Mouse (Mus musculus) G1E (cell line): ENCODE data around the gene 1700086D15Rik. TPM values are rescaled to one million over a fixed set of nuclear protein-coding genes. Genes with fewer than 3 reads are reported as not detected.
A peak's percentile ranks its signal among the peaks of the same experiment; 100 is the strongest.

Experiments used
- ATAC-seq: 2 replicates; pipeline ENCODE4 v1.8.0; 2016; ENCODE audit warnings: mild to moderate bottlenecking; ENCODE audit not compliant: insufficient number of reproducible peaks, poor library complexity, low FRiP score, severe bottlenecking; ENCODE audit errors: extremely low read depth
- DNase-seq: peaks from one replicate; pipeline ENCODE4 v3.0.0; 2012; ENCODE audit warnings: low spot score
- H3K27me3 ChIP-seq: 2 replicates; pipeline ENCODE4 v1.6.1; 2012; ENCODE audit warnings: mild to moderate bottlenecking, low read length, inconsistent platforms; ENCODE audit not compliant: insufficient read depth
- H3K36me3 ChIP-seq: replicated peaks from 2 replicates; pipeline ENCODE3; 2012; ENCODE audit warnings: mild to moderate bottlenecking, inconsistent platforms
- H3K4me1 ChIP-seq: 2 replicates; pipeline ENCODE4 v1.6.1; 2012; ENCODE audit warnings: low read depth, low read length, inconsistent platforms, mixed read lengths; ENCODE audit not compliant: insufficient read depth
- H3K4me3 ChIP-seq: 2 replicates; pipeline ENCODE4 v1.5.1; 2012; ENCODE audit warnings: low read depth, mild to moderate bottlenecking, inconsistent platforms, low read length, moderate library complexity, mixed read lengths
- H3K9me3 ChIP-seq: replicated peaks from 2 replicates; pipeline ENCODE4 v1.6.1; 2012; ENCODE audit warnings: inconsistent platforms
- CTCF ChIP-seq: IDR thresholded peaks from 2 replicates; pipeline ENCODE4 v1.5.1; 2012; ENCODE audit warnings: low read depth, low read length, inconsistent platforms, mixed read lengths
- GATA1 ChIP-seq: IDR thresholded peaks from 2 replicates; pipeline ENCODE4 v1.6.1; 2012; ENCODE audit warnings: borderline replicate concordance, low read length, inconsistent platforms, mixed read lengths
- GATA2 ChIP-seq: IDR thresholded peaks from 2 replicates; pipeline ENCODE4 v1.6.1; 2012; ENCODE audit warnings: low read depth, low read length, inconsistent platforms, borderline replicate concordance
- POLR2AphosphoS5 ChIP-seq: IDR thresholded peaks from 2 replicates; pipeline ENCODE4 v1.6.1; 2012; ENCODE audit warnings: low read depth, low read length, inconsistent platforms; ENCODE audit not compliant: insufficient replicate concordance
- TAL1 ChIP-seq: conservative IDR thresholded peaks from 2 replicates; pipeline ENCODE4 v1.6.1; 2012; ENCODE audit warnings: low read depth, low read length, inconsistent platforms, mixed read lengths
- polyA plus RNA-seq: library from polyadenylated mRNA; stranded (reverse); fragments of >175 nt; gene quantifications from 2 replicates; pipeline ENCODE4 v1.2.3, GENCODE M21; 2012
- total RNA-seq, 2 experiments: library from RNA; stranded (forward) in 1 of 2; stranded (reverse) in 1 of 2; fragments of 200-1000 nt in 1 of 2; fragments of >200 nt in 1 of 2; fragmentation: Nextera tagmentation in 1 of 2; gene quantifications; 2 replicates each; pipeline ENCODE4 v1.2.3; 2014 to 2017

1700086D15Rik gene
- total and polyA plus RNA-seq, 3 experiments, result 0.11 TPM; not detected in 2

- Histone ChIP-seq H3K4me3 (no peak overlapping the region), H3K4me1 (no peaks in the 10 kb centered on the region), H3K27me3 (no peaks in the 10 kb centered on the region), H3K9me3 (no peaks in the 10 kb centered on the region), H3K36me3 (no peaks in the 10 kb centered on the region)
- ATAC-seq, result no peak
- DNase-seq, result no peak
- TF ChIP-seq POLR2AphosphoS5 (no peak), CTCF (no peak)
Observed at GRCm38 (mm10) chr11:65139030-65139429, 20.7 kb downstream of the 1700086D15Rik start.

GRCm38 (mm10) chr11:65137145-65137652, 22.5 kb downstream of the 1700086D15Rik start:
- DNase-seq (no peak), ATAC-seq (no peak)
- TF ChIP-seq GATA1 (no peak), GATA2 (no peak), POLR2AphosphoS5 (no peak), TAL1 (no peak), CTCF (no peak)
- Histone ChIP-seq H3K9me3 (no peaks in the 10 kb centered on the region), H3K27me3 (no peaks in the 10 kb centered on the region), H3K4me3 (no peak overlapping the region), H3K4me1 (no peaks in the 10 kb centered on the region), H3K36me3 (no peaks in the 10 kb centered on the region)

- H3K27me3 ChIP-seq, result no peaks in the 10 kb centered on the region
- no peak for ATAC-seq
- no peaks in the 10 kb centered on the region for H3K9me3 ChIP-seq
- no peak overlapping the region for H3K4me3 ChIP-seq
- no peak for TF ChIP-seq POLR2AphosphoS5
- TF ChIP-seq TAL1, result no peak
- TF ChIP-seq CTCF, result no peak
- no peak for TF ChIP-seq GATA2
- no peak for TF ChIP-seq GATA1
- H3K4me1 ChIP-seq, result no peaks in the 10 kb centered on the region
- H3K36me3 ChIP-seq, result no peaks in the 10 kb centered on the region
- DNase-seq, result no peak
Observed at GRCm38 (mm10) chr11:65135251-65135739, 24.4 kb downstream of the 1700086D15Rik start.

GRCm38 (mm10) chr11:65133661-65134060, 26.0 kb downstream of the 1700086D15Rik start:
- no peaks in the 10 kb centered on the region for H3K27me3 ChIP-seq
- no peak for ATAC-seq
- no peaks in the 10 kb centered on the region for H3K36me3 ChIP-seq
- TF ChIP-seq CTCF, result no peak
- no peak for TF ChIP-seq GATA1
- no peak for TF ChIP-seq TAL1
- no peak for TF ChIP-seq GATA2
- no peak for TF ChIP-seq POLR2AphosphoS5
- H3K4me1 ChIP-seq, result no peaks in the 10 kb centered on the region
- H3K9me3 ChIP-seq, result no peaks in the 10 kb centered on the region
- DNase-seq, result no peak
- no peak overlapping the region for H3K4me3 ChIP-seq

- TF ChIP-seq CTCF (peak; percentile 5; the same call in 1 of the 2 replicates), TAL1 (no peak)
- no peak for DNase-seq
- ATAC-seq, result no peak
Observed at GRCm38 (mm10) chr11:65129110-65129509, 30.6 kb downstream of the 1700086D15Rik start.

GRCm38 (mm10) chr11:65128666-65129065, 31.0 kb downstream of the 1700086D15Rik start:
- H3K4me1 ChIP-seq, result peaks cover 3% of the 10 kb centered on the region; the same call in 1 of the 2 replicates
- H3K27me3 ChIP-seq, result no peaks in the 10 kb centered on the region
- no peak for TF ChIP-seq CTCF
- H3K36me3 ChIP-seq, result no peaks in the 10 kb centered on the region
- H3K4me3 ChIP-seq, result no peak overlapping the region
- no peak for ATAC-seq
- H3K9me3 ChIP-seq, result no peaks in the 10 kb centered on the region
- DNase-seq, result no peak

More at GRCm38 (mm10) chr11:65129110-65129509, 30.6 kb downstream of the 1700086D15Rik start:
- H3K9me3 ChIP-seq, result no peaks in the 10 kb centered on the region
- no peak overlapping the region for H3K4me3 ChIP-seq
- no peaks in the 10 kb centered on the region for H3K36me3 ChIP-seq
- H3K4me1 ChIP-seq, result peaks cover 3% of the 10 kb centered on the region; the same call in 1 of the 2 replicates
- H3K27me3 ChIP-seq, result no peaks in the 10 kb centered on the region

DNA sequence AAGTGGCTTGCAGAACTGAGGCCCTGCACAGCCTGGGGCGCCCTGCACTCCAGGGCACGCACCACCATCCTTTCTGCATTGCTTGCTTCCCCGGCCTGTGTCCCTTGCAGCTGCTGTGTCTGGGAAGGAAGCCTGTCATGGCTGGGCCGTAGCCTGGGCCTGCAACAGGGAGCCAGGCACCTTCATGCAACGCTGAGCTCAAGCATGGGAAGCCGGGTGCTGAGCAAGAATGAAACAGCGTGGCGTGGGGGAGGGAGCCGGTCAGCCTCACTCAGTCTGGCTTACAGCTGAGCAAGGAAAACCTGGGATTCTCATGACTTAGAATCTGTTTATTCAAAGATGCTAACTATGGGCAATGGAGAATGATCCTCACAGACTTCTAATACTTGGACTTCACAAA, 33.1 kb downstream of the 1700086D15Rik start:
- ATAC-seq, result no peak
- no peak for TF ChIP-seq CTCF
- TF ChIP-seq GATA2, result no peak
- TF ChIP-seq GATA1, result no peak
- TF ChIP-seq TAL1, result no peak
- no peak for TF ChIP-seq POLR2AphosphoS5
- Histone ChIP-seq H3K4me3 (no peak overlapping the region), H3K4me1 (peaks cover 3% of the 10 kb centered on the region; the same call in 1 of the 2 replicates), H3K36me3 (no peaks in the 10 kb centered on the region), H3K27me3 (no peaks in the 10 kb centered on the region), H3K9me3 (no peaks in the 10 kb centered on the region)
- DNase-seq, result no peak
